Mouse (Mus musculus) embryonic facial prominence, embryonic 10.5 days (tissue): ENCODE measurements at regions not wholly inside any gene's neighbourhood (a gene's known extent, or its start where the extent isn't known, plus 50 kb on each side); places are given as distances from the start of the nearest gene placed in this dataset.
"Not testable (repeated sequence)": the region's sequence is repeated elsewhere in the genome, so short reads cannot be mapped to it uniquely, and the experiment has no call there.

Source experiments
- DNase-seq: peaks from one replicate; pipeline ENCODE4 v3.0.0-alpha.2; 2017; ENCODE audit warnings: low spot score
- H3K27ac ChIP-seq: fragments of 300-500 bp; sonication (generic); replicated peaks from 2 replicates; pipeline ENCODE4 v1.5.1; 2016; ENCODE audit warnings: mild to moderate bottlenecking
- H3K27me3 ChIP-seq: fragments of 300-500 bp; sonication (generic); replicated peaks from 2 replicates; pipeline ENCODE4 v1.6.1; 2016; ENCODE audit warnings: low read depth, mild to moderate bottlenecking; ENCODE audit not compliant: poor library complexity, severe bottlenecking
- H3K36me3 ChIP-seq: fragments of 300-500 bp; sonication (generic); replicated peaks from 2 replicates; pipeline ENCODE4 v1.6.1; 2016; ENCODE audit warnings: mild to moderate bottlenecking, moderate library complexity
- H3K4me1 ChIP-seq: fragments of 300-500 bp; sonication (generic); 2 replicates; pipeline ENCODE4 v1.6.1; 2016
- H3K4me3 ChIP-seq: fragments of 300-500 bp; sonication (generic); 2 replicates; pipeline ENCODE4 v1.5.1; 2016; ENCODE audit warnings: mild to moderate bottlenecking, moderate library complexity
- H3K9me3 ChIP-seq: fragments of 300-500 bp; sonication (generic); 2 replicates; pipeline ENCODE4 v1.6.1; 2016; ENCODE audit warnings: mild to moderate bottlenecking
- WGBS: fragments of 180-500 bp; shearing (Covaris S2); methylation state at CpG from one replicate; pipeline ENCODE4 v1.1.7; 2016; 5-methylcytosine and 5-hydroxymethylcytosine counted together

GRCm38 (mm10) chr13:111914348-111914913 lies 105.6 kb upstream of the Map3k1 start:
- Histone ChIP-seq H3K4me3 (no peak overlapping the region), H3K36me3 (no peaks in the 10 kb centered on the region), H3K9me3 (no peaks in the 10 kb centered on the region), H3K27ac (no peak overlapping the region), H3K27me3 (no peaks in the 10 kb centered on the region), H3K4me1 (no peaks in the 10 kb centered on the region)
- DNase-seq = no peak
- 64% methylated on average over 5 of the region's 5 CpGs for WGBS

- not testable (repeated sequence) for H3K4me1 ChIP-seq, H3K9me3 ChIP-seq, H3K4me3 ChIP-seq, H3K27me3 ChIP-seq, DNase-seq, H3K36me3 ChIP-seq, H3K27ac ChIP-seq
- WGBS = 74% methylated on average over 11 of the region's 11 CpGs
These were observed 110.6 kb upstream of the Map3k1 start for GRCm38 (mm10) chr13:111919417-111919816.

- no peak overlapping the region for H3K4me3 ChIP-seq
- H3K4me1 ChIP-seq = no peaks in the 10 kb centered on the region
- H3K9me3 ChIP-seq = peaks cover 10% of the 10 kb centered on the region
- no peaks in the 10 kb centered on the region for H3K27me3 ChIP-seq
- WGBS = 84% methylated on average over 2 of the region's 2 CpGs
- DNase-seq = no peak
- no peak overlapping the region for H3K27ac ChIP-seq
- H3K36me3 ChIP-seq = no peaks in the 10 kb centered on the region
These were observed 111.7 kb upstream of the Map3k1 start for GRCm38 (mm10) chr13:111920534-111920933.

GRCm38 (mm10) chr13:111921142-111922035 lies 112.6 kb upstream of the Map3k1 start:
- Histone ChIP-seq H3K9me3 (peaks cover 10% of the 10 kb centered on the region), H3K4me3 (no peak overlapping the region), H3K27me3 (no peaks in the 10 kb centered on the region), H3K36me3 (no peaks in the 10 kb centered on the region), H3K4me1 (no peaks in the 10 kb centered on the region), H3K27ac (no peak overlapping the region)
- 90% methylated on average over 5 of the region's 5 CpGs for WGBS
- DNase-seq = no peak

- WGBS = 95% methylated on average over 7 of the region's 7 CpGs
- H3K36me3 ChIP-seq = no peaks in the 10 kb centered on the region
These were observed 116.6 kb upstream of the Map3k1 start for GRCm38 (mm10) chr13:111925349-111925748.

GRCm38 (mm10) chr13:111926801-111927200 lies 118.0 kb upstream of the Map3k1 start:
- Histone ChIP-seq H3K4me1 (0 out of 2 replicates have a peak, but pooled peaks cover 7% of the 10 kb centered on the region), H3K27ac (no peak overlapping the region), H3K4me3 (no peak overlapping the region), H3K27me3 (no peaks in the 10 kb centered on the region), H3K36me3 (no peaks in the 10 kb centered on the region), H3K9me3 (peaks cover 8% of the 10 kb centered on the region)
- WGBS = 87% methylated on average over 8 of the region's 8 CpGs
- no peak for DNase-seq

More at GRCm38 (mm10) chr13:111925349-111925748, 116.6 kb upstream of the Map3k1 start:
- H3K4me3 ChIP-seq = no peak overlapping the region
- DNase-seq = no peak
- peaks cover 10% of the 10 kb centered on the region for H3K9me3 ChIP-seq
- H3K4me1 ChIP-seq = 0 out of 2 replicates have a peak, but pooled peaks cover 7% of the 10 kb centered on the region
- H3K27me3 ChIP-seq = no peaks in the 10 kb centered on the region
- no peak overlapping the region for H3K27ac ChIP-seq

GRCm38 (mm10) chr13:111927489-111927888 lies 118.7 kb upstream of the Map3k1 start:
- Histone ChIP-seq H3K4me3 (no peak overlapping the region), H3K9me3 (peaks cover 2% of the 10 kb centered on the region; the same call in 1 of the 2 replicates), H3K27ac (no peak overlapping the region), H3K36me3 (no peaks in the 10 kb centered on the region), H3K4me1 (0 out of 2 replicates have a peak, but pooled peaks cover 7% of the 10 kb centered on the region), H3K27me3 (no peaks in the 10 kb centered on the region)
- WGBS = 59% methylated on average over 3 of the region's 3 CpGs
- DNase-seq = no peak

- Histone ChIP-seq H3K4me1 (0 out of 2 replicates have a peak, but pooled peaks cover 7% of the 10 kb centered on the region), H3K9me3 (no peaks in the 10 kb centered on the region), H3K27me3 (no peaks in the 10 kb centered on the region), H3K27ac (no peak overlapping the region), H3K36me3 (no peaks in the 10 kb centered on the region), H3K4me3 (no peak overlapping the region)
- no peak for DNase-seq
- WGBS = 75% methylated on average over 9 of the region's 9 CpGs
These were observed 120.1 kb upstream of the Map3k1 start for GRCm38 (mm10) chr13:111928636-111929544.

GRCm38 (mm10) chr13:111929908-111930307 lies 121.1 kb upstream of the Map3k1 start:
- DNase-seq = no peak
- Histone ChIP-seq H3K27me3 (no peaks in the 10 kb centered on the region), H3K4me1 (0 out of 2 replicates have a peak, but pooled peaks cover 7% of the 10 kb centered on the region), H3K9me3 (no peaks in the 10 kb centered on the region), H3K4me3 (no peak overlapping the region), H3K36me3 (no peaks in the 10 kb centered on the region), H3K27ac (no peak overlapping the region)
- WGBS = 80% methylated on average over 1 of the region's 1 CpGs

- H3K9me3 ChIP-seq = no peaks in the 10 kb centered on the region
- no peaks in the 10 kb centered on the region for H3K27me3 ChIP-seq
- H3K4me3 ChIP-seq = no peak overlapping the region
- H3K27ac ChIP-seq = no peak overlapping the region
- peaks cover 16% of the 10 kb centered on the region for H3K4me1 ChIP-seq
- DNase-seq = no peak
- WGBS = 85% methylated on average over 3 of the region's 3 CpGs
- no peaks in the 10 kb centered on the region for H3K36me3 ChIP-seq
These were observed 123.7 kb upstream of the Map3k1 start for GRCm38 (mm10) chr13:111932464-111932863.

- Histone ChIP-seq H3K4me3 (no peak overlapping the region), H3K27me3 (no peaks in the 10 kb centered on the region), H3K9me3 (no peaks in the 10 kb centered on the region), H3K36me3 (no peaks in the 10 kb centered on the region), H3K27ac (no peak overlapping the region), H3K4me1 (peaks cover 14% of the 10 kb centered on the region)
- DNase-seq = no peak
- WGBS = 82% methylated on average over 8 of the region's 8 CpGs
These were observed 124.9 kb upstream of the Map3k1 start for GRCm38 (mm10) chr13:111933526-111934240.

- H3K9me3 ChIP-seq = no peaks in the 10 kb centered on the region
- peaks cover 20% of the 10 kb centered on the region for H3K4me1 ChIP-seq
- H3K36me3 ChIP-seq = no peaks in the 10 kb centered on the region
- no peak for DNase-seq
- no peak overlapping the region for H3K27ac ChIP-seq
- H3K27me3 ChIP-seq = no peaks in the 10 kb centered on the region
- no peak overlapping the region for H3K4me3 ChIP-seq
- 82% methylated on average over 1 of the region's 1 CpGs for WGBS
These were observed 126.9 kb upstream of the Map3k1 start for GRCm38 (mm10) chr13:111935721-111936080.
